Mouse (Mus musculus) liver, adult 2 months (tissue): Measurements from ENCODE around the gene Ddost.

Experiments used
- CTCF ChIP-seq: fragments of 200-500 bp; IDR thresholded peaks from 2 replicates; pipeline ENCODE4 v1.5.1; 2011; ENCODE audit warnings: low read depth, low read length, control low read depth
- POLR2A ChIP-seq: fragments of 200-500 bp; IDR thresholded peaks from 2 replicates; pipeline ENCODE4 v1.6.1; 2011; ENCODE audit warnings: low read length, control low read depth; ENCODE audit not compliant: insufficient read depth; ENCODE audit errors: extremely low read depth

DNA sequence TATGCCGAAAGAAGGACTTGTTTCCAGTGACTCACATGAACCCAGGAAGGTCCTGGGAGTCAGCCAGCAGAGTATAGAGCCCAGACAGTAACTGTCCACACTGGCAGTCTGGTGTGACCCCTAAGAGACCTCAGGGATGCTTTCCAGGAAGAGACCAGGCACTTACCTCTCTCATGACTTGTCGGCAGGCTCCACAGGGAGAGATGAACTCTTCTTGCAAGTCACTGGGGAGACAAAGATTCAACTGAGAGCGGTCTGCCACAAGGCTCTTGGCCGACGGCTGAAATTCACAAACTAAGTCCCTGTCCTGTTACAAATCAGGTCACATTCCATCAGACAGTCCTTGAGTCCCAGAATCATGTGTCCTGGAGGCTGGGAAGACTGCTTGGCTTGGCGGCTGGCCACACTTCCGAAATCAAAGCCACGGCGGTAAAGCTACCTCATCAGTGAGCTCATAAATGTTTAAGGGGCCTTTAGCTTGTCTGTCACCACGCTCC lies 38.9 kb downstream of the Ddost start:
- TF ChIP-seq CTCF (no peak), POLR2A (no peak)
